Mouse (Mus musculus) lung, embryonic 16.5 days (tissue): ENCODE results near the gene Grm1. TPM values are rescaled to one million over a fixed set of nuclear protein-coding genes. Genes with fewer than 3 reads are reported as not detected.
A peak's percentile ranks its signal among the peaks of the same experiment; 100 is the strongest.

ENCODE experiments used
- ATAC-seq: fragments of 200-750 bp; cut with Nextera tagmentation; 2 replicates; pipeline ENCODE4 v1.8.0; 2017; ENCODE audit warnings: low read depth, mild to moderate bottlenecking, moderate library complexity
- H3K27ac ChIP-seq: fragments of 300-500 bp; sonication (generic); 2 replicates; pipeline ENCODE4 v1.5.1; 2014; ENCODE audit warnings: mild to moderate bottlenecking, control low read depth, low read length
- H3K27me3 ChIP-seq: fragments of 300-500 bp; sonication (generic); 2 replicates; pipeline ENCODE4 v1.6.1; 2014; ENCODE audit warnings: low read depth, low read length, mixed read lengths; ENCODE audit not compliant: control insufficient read depth, insufficient read depth
- H3K36me3 ChIP-seq: fragments of 300-500 bp; sonication (generic); 2 replicates; pipeline ENCODE4 v1.6.1; 2014; ENCODE audit warnings: low read length; ENCODE audit not compliant: control insufficient read depth, insufficient read depth
- H3K4me1 ChIP-seq: fragments of 300-500 bp; sonication (generic); replicated peaks from 2 replicates; pipeline ENCODE4 v1.6.1; 2014; ENCODE audit warnings: low read length, mixed read lengths; ENCODE audit not compliant: control insufficient read depth, insufficient read depth
- H3K4me2 ChIP-seq: fragments of 300-500 bp; sonication (generic); 2 replicates; pipeline ENCODE4 v1.6.1; 2014; ENCODE audit warnings: low read depth, low read length, control low read depth
- H3K4me3 ChIP-seq: fragments of 300-500 bp; sonication (generic); 2 replicates; pipeline ENCODE4 v1.5.1; 2014; ENCODE audit warnings: mild to moderate bottlenecking, low read length, control low read depth
- H3K9ac ChIP-seq: fragments of 300-500 bp; sonication (generic); 2 replicates; pipeline ENCODE4 v1.6.1; 2014; ENCODE audit warnings: low read length, control low read depth
- H3K9me3 ChIP-seq: fragments of 300-500 bp; sonication (generic); 2 replicates; pipeline ENCODE4 v1.6.1; 2016; ENCODE audit warnings: low read length; ENCODE audit not compliant: control insufficient read depth
- WGBS: fragments of 180-500 bp; shearing (Covaris S2); extraction: QIAGEN DNeasy Blood & Tissue Kit; methylation state at CpG from one replicate; pipeline ENCODE4 v1.1.7; 2014; 5-methylcytosine and 5-hydroxymethylcytosine counted together
- polyA plus RNA-seq: library from polyadenylated mRNA; unstranded; fragments of >200 nt; fragmentation: Nextera tagmentation; extraction: Ambion mirVana; gene quantifications from 2 replicates; pipeline ENCODE4 v1.2.1, GENCODE M21; 2015

The Grm1 gene
- polyA plus RNA-seq, 1 experiment from 2014 or later: 0.04 TPM

DNA sequence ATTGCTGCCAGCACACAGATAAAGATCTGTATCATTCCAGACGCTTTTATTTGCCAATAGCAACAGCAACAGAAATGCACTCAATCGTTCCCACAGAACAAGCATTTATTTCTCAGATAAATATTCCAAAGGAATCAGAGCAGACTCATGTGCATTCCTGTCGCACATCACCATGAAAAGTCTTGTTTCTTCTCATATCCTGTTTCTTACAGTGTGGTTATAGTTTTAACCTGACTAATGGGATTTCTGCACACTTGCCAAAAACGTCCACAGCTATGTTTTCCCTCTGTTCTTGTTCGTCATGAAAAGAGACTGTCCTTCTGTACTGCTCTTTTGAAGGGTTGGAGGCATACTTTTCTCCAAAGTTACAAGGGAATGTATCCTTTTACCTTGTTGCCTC lies 217.4 kb downstream of the Grm1 start:
- Histone ChIP-seq H3K36me3 (no peaks in the 10 kb centered on the region), H3K27ac (no peak overlapping the region), H3K9me3 (no peaks in the 10 kb centered on the region), H3K4me2 (no peak overlapping the region), H3K9ac (no peak overlapping the region), H3K27me3 (no peaks in the 10 kb centered on the region), H3K4me3 (no peak overlapping the region), H3K4me1 (no peaks in the 10 kb centered on the region)
- ATAC-seq: no peak
- 47% methylated on average over 5 of the region's 5 CpGs for WGBS

DNA sequence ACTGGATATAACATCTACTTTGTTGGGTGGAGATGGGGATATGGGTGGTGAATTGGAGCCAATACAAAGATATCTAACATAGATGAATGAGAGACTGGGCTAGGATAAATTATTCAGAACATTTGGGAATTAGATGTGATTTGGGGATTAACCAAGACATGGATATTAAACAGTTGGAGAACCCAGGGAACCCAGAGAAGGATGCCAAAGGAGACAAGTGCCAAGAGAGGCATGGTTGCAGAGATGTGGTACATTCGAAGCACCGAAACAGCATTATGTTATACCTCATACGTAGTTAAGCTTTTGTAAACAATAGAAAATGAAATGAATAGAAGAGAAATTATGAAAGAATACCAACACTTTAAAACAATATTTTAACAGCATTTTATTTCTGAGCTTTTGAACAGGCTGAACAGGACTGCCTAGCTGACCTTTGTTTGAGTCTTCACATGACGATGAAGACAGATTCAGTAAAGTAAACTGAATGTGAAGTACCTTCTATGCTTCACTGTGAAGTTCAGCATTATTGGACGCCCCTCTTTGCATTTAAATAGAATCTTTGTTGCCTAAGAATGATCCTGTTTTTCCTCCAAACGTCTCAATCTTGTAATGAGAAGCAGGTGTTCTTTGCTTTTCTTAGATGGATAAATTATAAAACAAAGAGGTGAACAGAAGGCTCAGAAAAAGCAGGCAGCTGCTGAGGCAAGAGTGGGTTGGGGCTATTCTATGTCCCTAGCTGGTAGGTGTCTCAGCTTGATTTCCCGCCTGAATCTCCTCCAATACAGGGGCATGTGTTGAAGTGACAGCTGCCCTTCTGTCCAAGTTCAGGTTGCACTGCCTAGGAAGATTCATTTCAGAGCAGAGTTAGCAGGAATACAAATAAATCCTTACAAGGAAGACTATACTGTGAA lies 234.5 kb downstream of the Grm1 start:
- ATAC-seq: no peak
- WGBS: 69% methylated on average over 7 of the region's 7 CpGs

DNA sequence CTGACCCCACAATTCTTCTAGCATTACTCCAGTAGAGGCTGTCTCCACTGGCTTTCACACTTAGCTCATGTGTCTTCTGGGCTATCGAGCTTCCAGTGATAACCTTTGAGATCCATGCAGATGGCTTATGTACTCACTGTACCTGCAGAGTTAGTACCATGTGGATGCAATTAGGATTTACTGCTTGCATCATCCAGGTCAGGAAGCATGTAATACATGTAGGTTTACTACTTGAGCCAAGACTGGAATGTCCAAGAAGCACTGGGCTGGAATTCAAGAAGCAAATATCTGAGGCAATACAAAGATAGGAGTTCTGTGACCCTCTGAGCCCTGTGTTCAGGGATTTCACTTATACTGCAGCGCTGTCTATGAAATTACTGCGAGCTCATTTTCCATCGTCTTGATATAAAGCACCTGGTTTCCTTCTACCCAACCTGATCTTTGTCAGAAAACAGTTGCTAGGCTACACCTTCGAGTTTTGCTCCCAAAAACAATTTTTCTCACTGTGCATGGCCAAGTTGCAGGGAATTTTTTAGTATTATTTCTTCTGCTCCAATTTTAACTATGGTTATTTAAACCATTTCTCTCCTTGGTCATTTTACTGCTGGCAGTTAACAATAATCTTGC lies 237.0 kb downstream of the Grm1 start:
- 64% methylated on average over 5 of the region's 5 CpGs for WGBS
- Histone ChIP-seq H3K27ac (no peak overlapping the region), H3K36me3 (no peaks in the 10 kb centered on the region), H3K27me3 (no peaks in the 10 kb centered on the region), H3K4me3 (no peak overlapping the region), H3K9ac (no peak overlapping the region), H3K4me2 (no peak overlapping the region), H3K4me1 (no peaks in the 10 kb centered on the region), H3K9me3 (no peaks in the 10 kb centered on the region)
- ATAC-seq: no peak

More for the DNA sequence above, 234.5 kb downstream of the Grm1 start:
- no peaks in the 10 kb centered on the region for H3K4me1 ChIP-seq
- no peaks in the 10 kb centered on the region for H3K27me3 ChIP-seq
- H3K9me3 ChIP-seq: no peaks in the 10 kb centered on the region
- no peak overlapping the region for H3K9ac ChIP-seq
- no peak overlapping the region for H3K27ac ChIP-seq
- H3K36me3 ChIP-seq: no peaks in the 10 kb centered on the region
- no peak overlapping the region for H3K4me3 ChIP-seq
- no peak overlapping the region for H3K4me2 ChIP-seq

DNA sequence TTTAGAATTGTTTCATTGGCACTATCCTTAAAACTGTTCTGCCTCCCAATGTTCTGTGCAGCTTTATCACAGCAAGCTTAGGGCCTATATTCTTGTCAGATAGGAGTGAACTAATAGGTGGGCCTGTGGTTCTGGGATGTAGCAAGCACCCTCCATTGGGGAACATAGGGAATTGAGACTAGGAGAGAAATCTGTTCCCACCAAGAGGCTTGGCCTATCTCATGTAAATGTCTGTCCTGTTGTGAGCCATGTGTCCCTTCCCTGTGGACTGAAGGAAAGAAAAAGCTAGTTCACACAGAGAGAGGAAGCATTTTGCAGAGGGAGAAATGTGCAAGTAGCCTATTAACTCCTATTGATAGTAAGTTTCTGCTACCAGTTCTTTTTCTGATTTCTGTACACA lies 246.8 kb downstream of the Grm1 start:
- no peaks in the 10 kb centered on the region for H3K36me3 ChIP-seq
- H3K4me1 ChIP-seq: no peaks in the 10 kb centered on the region
- H3K9me3 ChIP-seq: no peaks in the 10 kb centered on the region
- no peak for ATAC-seq
- no peaks in the 10 kb centered on the region for H3K27me3 ChIP-seq
- no peak overlapping the region for H3K4me3 ChIP-seq
- H3K27ac ChIP-seq: no peak overlapping the region
- H3K4me2 ChIP-seq: no peak overlapping the region
- H3K9ac ChIP-seq: no peak overlapping the region

DNA sequence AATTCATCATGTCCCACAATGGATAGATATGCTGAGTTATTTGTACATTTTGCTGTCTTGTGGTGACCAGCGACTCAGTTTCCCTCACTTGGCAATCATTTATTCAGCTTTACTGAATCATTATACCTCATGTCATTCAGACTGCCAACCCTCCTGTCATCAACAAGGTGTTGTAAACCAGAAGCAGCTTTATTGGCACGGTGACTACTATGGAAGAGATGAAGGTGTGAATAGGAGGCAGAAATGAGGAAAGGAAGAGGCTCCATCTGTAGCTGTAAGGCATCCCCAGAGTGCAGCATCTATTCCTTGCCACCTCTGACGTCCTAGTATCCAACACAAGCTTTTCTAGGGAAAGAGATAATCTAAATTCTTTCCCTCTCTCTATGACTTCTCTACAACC lies 247.3 kb downstream of the Grm1 start:
- Histone ChIP-seq H3K9ac (no peak overlapping the region), H3K27ac (no peak overlapping the region), H3K36me3 (no peaks in the 10 kb centered on the region), H3K9me3 (no peaks in the 10 kb centered on the region), H3K4me1 (no peaks in the 10 kb centered on the region), H3K27me3 (no peaks in the 10 kb centered on the region), H3K4me3 (no peak overlapping the region), H3K4me2 (no peak overlapping the region)
- no peak for ATAC-seq
- WGBS: 73% methylated on average over 3 of the region's 3 CpGs

DNA sequence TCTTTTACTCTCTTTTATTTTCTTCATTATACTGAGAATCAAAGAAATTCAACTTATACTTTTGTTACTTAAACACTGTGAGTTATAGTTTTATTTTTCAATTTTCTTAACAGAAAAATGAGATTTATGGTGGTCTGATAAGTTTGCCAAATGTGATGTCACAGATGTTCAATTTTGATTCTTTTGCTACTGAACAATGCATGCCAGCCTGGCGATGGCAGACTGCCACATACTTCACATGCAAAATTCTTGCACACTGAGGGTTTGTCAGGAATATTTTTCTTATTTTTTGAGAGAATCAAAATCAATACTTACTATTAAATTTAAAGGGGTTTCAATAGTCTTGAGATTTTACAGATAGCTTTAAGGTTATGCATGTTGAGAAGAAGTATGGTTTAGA lies 251.0 kb downstream of the Grm1 start:
- no peaks in the 10 kb centered on the region for H3K4me1 ChIP-seq
- 80% methylated on average over 1 of the region's 1 CpGs for WGBS
- no peak overlapping the region for H3K9ac ChIP-seq
- H3K4me3 ChIP-seq: no peak overlapping the region
- H3K9me3 ChIP-seq: no peaks in the 10 kb centered on the region
- no peak for ATAC-seq
- H3K4me2 ChIP-seq: no peak overlapping the region
- no peak overlapping the region for H3K27ac ChIP-seq
- no peaks in the 10 kb centered on the region for H3K36me3 ChIP-seq
- no peaks in the 10 kb centered on the region for H3K27me3 ChIP-seq

DNA sequence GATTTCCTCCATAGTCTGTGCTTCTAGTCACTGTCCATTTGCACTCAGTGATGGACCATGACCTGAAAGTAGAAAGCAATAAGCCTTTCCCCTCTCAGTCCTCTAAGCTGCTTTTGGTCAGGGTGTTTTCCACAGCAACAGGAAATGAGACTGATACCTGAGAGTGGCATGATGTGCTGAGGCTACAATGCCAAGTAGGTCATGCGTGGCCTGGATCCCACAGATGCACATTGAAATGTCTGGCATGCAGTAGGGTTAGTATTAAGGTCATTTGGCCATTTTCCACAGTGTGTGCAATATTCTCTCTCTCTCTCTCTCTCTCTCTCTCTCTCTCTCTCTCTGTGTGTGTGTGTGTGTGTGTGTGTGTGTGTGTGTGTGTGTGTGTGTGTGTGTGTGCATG lies 254.8 kb downstream of the Grm1 start:
- Histone ChIP-seq H3K4me2 (no peak overlapping the region), H3K27ac (no peak overlapping the region), H3K36me3 (no peaks in the 10 kb centered on the region), H3K9me3 (no peaks in the 10 kb centered on the region), H3K4me3 (no peak overlapping the region), H3K9ac (no peak overlapping the region), H3K27me3 (no peaks in the 10 kb centered on the region), H3K4me1 (no peaks in the 10 kb centered on the region)
- no peak for ATAC-seq
- 74% methylated on average over 1 of the region's 1 CpGs for WGBS

DNA sequence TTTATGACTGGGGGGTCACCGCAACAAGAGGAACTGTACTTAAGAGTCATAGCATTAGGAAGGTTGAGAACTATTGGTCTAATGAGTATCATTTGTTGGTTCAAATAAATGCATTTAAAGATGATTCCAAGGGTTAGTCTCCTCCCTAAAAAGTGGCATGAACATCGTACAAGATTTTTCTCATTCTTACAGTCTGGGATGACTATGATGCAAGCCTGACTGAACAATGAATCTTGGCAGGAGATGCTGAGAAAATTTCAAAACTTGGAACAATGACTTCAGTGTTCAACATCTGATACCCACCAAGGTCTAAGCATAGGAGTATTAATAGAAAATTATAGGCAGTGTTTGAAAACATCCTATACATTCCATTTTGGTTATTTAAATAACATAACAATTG lies 264.1 kb downstream of the Grm1 start:
- WGBS: 74% methylated on average over 2 of the region's 2 CpGs
- no peak overlapping the region for H3K9ac ChIP-seq
- no peaks in the 10 kb centered on the region for H3K9me3 ChIP-seq
- H3K4me3 ChIP-seq: no peak overlapping the region
- H3K27me3 ChIP-seq: no peaks in the 10 kb centered on the region
- no peak overlapping the region for H3K4me2 ChIP-seq
- H3K36me3 ChIP-seq: no peaks in the 10 kb centered on the region
- ATAC-seq: peak; percentile 32; the same call in 1 of the 2 replicates
- peaks cover 3% of the 10 kb centered on the region; the same call in 1 of the 2 replicates for H3K4me1 ChIP-seq
- no peak overlapping the region for H3K27ac ChIP-seq

DNA sequence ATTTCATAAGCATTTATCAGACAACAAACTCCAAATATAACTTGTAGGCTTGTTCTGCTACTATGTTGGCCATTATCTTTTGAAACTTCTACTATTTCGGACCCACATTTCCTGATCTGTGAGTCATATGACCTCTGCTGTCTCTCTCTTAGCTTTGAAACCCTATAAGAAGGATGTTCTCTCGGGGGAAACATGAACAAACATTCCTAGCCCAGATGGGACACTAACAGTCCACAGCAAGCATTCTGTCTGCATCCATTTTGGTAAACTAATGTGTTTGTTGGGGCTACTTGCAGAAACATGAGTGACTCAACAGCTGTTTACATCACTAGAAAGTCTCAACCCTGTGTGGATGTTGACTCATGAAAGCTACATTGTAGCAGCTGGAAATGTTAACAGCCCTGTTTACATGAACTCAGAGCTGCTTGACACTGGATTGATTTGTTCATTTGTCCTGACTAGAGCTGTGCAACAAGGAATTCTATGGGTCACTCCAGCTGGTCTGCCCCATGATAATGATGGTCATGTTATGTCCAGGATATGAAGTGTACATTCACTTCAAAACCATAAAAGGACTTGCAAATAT lies 267.4 kb downstream of the Grm1 start:
- WGBS: 41% methylated on average over 2 of the region's 2 CpGs

More for the DNA sequence above, 267.4 kb downstream of the Grm1 start:
- Histone ChIP-seq H3K36me3 (no peaks in the 10 kb centered on the region), H3K9ac (no peak overlapping the region), H3K9me3 (no peaks in the 10 kb centered on the region), H3K27me3 (no peaks in the 10 kb centered on the region), H3K4me1 (peaks cover 6% of the 10 kb centered on the region; the same call in 1 of the 2 replicates), H3K4me3 (no peak overlapping the region), H3K27ac (no peak overlapping the region), H3K4me2 (no peak overlapping the region)
- peak; percentile 89 for ATAC-seq
